Mouse (Mus musculus): Measurements from ENCODE around the gene Rgl2.

The Rgl2 gene

DNA sequence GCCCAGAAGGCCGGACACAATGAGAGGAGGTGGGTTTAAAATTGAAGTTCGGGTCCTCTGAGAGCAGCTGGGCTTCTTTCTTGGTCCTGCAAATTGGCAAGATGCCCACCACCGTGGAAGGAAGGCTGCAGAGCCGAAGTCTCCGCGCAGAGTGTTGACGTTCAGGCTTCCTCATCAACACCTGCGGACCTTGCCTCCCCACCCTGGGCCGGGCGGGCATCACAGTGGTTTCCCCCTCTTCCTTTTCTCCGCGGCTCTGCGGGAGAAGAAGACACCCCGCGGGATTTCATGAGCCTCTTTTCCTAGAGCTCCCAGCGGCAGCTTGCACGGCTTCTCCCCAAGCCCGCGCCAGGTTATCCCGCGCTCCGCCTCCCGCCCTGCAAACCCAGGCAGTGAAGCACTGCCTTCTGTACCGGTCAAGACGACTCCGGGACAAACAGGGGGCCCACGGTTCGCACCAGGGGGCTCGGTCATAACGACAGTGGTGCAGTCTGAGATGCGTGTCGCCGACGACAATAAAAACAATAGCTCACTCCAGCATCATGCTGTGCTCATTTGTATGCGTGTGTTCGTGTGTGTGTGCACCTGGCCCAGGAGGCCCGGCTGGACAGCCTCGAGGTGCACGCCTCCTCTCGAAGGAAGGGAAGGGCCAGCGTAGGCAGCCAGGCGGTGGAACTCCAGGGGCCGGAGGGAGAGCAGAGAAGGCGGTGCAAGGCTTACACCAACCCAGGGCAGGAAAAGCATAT is 20.8 kb upstream of the Rgl2 start:
- DNase-seq (ENCODE audit: low spot score), result peak; percentile 49

DNA sequence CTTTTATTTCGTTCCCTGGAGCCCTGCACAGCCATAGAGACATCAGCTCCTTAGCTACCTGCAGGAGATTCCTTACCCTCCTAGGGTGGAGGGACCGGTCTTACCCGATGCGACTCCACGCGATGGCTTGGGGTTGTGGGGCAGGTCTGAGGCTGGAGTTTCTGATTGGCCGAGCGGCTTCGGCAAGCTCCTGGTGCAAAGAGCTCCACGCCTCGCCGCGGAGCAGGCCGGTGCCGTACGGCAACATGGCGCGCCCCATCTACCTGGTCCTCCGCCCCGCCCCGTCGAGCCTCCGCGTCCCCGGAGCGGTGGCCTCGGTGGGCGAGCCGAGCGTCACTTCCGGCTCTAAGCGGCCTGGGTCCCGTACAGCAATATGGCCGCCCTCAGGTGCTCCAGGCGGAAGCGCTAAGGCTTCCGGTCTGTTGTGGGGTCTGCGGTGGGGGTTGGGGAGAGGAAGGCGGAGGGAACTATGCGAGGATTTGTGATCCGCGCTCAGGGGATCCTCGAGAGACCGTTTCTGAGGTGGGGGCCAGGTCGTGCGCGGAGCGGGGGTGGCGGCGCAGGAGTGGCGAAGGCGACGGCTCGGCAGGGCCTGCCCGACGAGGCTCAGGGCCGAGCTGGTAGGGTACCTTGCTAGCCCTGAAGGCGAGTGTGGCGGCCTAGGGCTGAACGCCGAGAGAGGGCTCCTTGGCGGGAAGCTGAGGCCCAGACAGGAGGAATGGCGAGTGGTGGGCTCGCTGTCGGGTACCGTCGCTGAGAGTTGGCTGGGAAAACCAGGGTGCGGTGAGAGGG is 20.1 kb upstream of the Rgl2 start, which contains the start of gene Daxx:
Daxx (plus strand) TSS at position 338 of the 792 bp plus-strand sequence.
- DNase-seq (ENCODE audit: low spot score), result peak; percentile 99

DNA sequence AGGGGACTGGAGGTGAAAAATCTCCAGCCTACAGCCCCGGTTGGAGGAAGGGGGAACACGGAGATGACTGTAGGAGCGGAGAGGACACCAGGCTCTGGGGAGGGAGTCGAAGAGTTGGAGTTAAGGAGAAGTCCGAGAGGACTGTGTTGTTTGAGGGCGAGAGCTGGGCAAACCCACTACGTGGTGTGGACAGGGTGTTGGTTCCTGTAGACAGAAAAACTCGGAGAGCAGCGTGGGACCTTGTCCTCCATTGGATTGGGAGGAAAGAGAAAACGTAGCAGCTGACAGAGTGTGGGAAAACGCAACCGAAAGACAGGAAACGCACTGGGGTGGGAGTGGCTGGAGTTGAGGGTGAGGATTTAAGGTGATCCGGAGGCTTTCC is 19.5 kb upstream of the Rgl2 start:
- no peak for DNase-seq (ENCODE audit: low spot score)

DNA sequence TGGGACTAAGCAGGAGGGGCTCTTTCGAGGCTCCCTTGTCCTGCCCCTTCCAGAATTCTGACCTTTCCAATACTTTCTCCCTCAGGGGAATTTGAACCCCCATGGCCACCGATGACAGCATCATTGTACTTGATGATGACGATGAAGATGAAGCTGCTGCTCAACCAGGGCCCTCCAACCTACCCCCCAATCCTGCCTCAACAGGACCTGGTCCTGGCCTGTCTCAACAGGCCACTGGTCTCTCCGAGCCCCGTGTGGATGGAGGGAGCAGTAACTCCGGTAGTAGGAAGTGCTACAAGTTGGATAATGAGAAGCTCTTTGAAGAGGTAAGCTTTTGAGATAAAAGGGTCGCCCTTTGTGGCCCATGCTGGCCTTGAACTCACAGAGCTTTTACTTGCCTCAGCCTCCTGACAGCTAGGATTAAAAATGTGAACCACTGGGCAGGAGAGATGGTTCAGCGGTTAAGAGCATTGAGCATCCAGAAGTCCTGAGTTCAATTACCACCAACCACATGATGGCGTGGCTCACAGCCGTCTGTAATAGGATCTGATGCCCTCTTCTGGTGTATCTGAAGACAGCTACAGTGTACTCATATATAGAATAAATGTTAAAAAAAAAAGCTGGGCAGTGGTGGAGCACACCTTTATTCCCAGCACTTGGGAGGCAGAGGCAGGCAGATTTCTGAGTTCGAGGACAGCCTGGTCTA is 18.8 kb upstream of the Rgl2 start:
- no peak for DNase-seq (ENCODE audit: low spot score)

DNA sequence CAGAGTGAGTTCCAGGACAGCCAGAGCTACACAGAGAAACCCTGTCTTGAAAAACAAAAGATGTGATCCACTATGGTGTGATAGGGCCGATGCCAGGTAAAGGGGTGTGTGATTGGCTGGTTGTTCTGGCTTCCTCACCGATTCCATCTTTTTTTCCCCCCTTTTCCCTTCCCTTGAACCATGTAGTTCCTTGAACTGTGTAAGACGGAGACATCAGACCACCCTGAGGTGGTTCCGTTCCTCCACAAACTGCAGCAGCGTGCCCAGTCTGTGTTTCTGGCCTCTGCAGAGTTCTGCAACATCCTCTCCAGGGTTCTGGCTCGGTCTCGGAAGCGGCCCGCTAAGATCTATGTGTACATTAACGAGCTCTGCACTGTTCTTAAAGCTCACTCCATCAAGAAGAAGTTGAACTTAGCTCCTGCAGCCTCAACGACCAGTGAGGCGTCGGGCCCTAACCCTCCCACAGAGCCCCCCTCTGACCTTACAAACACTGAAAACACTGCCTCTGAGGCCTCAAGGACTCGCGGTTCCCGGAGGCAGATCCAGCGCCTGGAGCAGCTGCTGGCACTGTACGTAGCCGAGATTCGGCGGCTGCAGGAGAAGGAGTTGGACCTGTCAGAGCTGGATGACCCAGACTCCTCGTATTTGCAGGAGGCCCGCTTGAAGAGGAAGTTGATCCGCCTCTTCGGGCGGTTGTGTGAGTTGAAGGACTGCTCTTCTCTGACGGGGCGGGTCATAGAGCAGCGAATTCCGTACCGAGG is 18.1 kb upstream of the Rgl2 start:
- no peak for DNase-seq (ENCODE audit: low spot score)

DNA sequence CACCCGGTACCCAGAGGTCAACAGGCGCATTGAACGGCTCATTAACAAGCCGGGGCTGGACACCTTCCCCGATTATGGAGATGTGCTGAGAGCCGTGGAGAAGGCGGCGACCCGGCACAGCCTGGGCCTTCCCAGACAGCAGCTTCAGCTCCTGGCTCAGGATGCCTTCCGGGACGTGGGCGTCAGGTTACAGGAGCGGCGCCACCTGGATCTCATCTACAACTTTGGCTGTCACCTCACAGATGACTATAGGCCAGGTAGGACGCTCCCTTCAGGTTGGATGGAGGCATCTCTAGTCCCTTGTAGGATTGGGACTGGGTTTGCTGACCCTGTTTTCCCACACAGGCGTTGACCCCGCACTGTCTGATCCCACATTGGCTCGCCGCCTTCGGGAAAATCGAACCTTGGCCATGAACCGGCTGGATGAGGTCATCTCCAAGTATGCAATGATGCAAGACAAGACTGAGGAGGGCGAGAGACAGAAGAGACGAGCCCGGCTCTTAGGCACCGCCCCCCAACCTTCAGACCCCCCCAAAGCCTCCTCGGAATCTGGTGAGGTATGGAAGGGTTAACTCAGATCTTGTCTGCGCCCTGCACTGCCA is 17.4 kb upstream of the Rgl2 start:
- no peak for DNase-seq (ENCODE audit: low spot score)

DNA sequence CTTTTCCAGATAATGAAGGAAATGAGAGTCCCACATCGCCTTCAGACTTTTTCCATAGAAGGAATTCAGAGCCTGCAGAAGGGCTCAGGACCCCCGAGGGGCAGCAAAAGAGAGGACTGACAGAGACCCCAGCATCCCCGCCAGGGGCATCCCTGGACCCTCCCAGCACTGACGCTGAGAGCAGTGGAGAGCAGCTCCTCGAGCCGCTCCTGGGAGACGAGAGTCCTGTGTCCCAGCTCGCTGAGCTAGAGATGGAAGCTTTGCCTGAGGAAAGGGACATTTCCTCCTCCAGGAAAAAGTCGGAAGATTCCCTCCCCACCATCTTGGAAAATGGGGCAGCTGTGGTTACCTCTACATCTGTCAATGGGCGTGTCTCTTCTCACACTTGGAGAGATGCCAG is 16.1 kb upstream of the Rgl2 start:
- no peak for DNase-seq (ENCODE audit: low spot score)

DNA sequence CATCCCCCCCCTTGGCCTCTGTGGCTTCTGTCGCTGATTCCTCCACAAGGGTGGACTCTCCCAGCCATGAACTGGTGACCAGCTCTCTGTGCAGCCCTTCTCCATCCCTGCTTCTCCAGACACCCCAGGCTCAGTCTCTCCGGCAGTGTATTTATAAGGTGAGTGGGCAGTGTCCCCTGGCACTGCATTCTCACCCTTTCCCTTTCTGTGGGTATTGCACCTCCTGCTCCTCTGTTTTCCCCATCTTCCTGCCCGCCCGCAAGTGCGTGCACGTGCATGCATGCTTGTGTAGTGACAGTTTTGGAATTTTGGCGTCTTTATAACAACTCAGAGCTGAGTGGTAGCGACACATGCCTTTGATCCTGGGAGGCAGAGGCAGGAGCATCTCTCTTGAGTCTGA is 15.4 kb upstream of the Rgl2 start:
- DNase-seq (ENCODE audit: low spot score), result no peak

DNA sequence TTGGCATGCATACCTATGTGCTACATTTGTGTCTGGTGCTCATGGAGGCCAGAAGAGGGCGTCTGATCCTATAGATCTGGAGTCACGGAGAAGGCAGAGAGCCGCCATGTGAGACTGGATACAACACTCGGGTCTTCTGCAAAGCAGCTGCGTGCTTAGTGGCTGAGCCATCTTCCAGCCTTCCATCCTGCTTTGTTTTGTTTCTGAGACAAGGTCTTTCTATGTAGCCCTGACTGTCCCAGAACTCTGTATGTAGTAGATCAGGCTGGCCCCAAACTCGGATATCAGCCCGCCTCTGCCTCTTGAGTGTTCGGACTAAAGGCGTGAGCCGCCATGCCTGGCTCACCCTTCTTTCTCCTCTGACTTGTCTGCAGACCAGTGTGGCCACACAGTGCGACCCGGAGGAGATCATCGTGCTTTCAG is 14.4 kb upstream of the Rgl2 start:
- DNase-seq (ENCODE audit: low spot score), result no peak

DNA sequence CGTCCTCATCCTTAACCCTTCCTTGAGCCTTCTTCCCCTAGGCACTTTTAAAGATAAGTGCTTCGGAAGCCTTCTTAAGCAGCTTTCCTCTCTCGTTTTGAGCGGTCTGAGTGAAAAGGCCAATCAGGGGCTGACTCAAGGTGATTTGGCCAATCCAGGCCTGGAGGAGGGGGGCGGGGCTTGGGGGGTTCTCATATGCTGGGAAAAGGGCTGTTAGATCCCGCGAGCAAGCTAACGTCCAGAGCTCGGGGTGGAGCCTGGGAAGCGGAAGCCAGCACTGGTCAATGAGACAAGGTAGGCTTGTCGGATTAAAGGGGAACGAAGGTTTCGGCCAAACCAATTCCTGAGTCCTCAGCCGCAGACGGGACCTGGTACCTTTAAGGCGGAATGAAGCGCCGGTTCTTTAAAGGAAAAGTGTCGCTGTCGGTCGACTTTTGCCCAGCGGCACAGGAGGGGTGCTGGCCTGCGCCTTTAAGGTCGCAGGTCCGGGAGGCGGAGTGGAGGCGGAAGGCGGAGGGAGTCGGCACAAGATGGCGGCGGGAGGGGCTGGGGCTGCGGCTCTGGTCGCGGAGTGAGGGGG is 13.6 kb upstream of the Rgl2 start, which contains the start of the genes Tapbp and Zbtb22:
Tapbp (plus strand) TSS at position 229 of the 580 bp plus-strand sequence.
Zbtb22 (plus strand) TSS at position 234 of the 580 bp plus-strand sequence.
- peak; percentile 87 for DNase-seq (ENCODE audit: low spot score)

DNA sequence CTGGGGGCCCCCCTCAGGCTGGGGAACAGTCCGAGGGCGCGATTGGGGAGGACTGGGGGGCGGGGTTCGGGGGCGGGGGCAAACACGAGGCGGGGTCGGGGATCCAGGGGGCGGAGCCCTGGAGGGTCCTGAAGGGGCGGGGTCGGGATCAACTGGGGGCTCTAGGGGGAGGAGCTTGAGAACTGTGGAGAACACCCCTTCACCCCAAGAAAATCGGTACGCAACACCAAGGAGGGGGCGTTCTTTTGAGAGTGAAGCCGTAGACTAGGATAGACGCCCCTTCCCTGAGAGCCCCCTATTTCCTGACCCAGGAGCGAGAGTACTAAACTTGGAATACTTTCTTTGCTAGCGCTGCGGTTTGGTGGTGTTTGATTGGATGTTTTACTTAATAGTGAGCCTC is 13.0 kb upstream of the Rgl2 start:
- no peak for DNase-seq (ENCODE audit: low spot score)

DNA sequence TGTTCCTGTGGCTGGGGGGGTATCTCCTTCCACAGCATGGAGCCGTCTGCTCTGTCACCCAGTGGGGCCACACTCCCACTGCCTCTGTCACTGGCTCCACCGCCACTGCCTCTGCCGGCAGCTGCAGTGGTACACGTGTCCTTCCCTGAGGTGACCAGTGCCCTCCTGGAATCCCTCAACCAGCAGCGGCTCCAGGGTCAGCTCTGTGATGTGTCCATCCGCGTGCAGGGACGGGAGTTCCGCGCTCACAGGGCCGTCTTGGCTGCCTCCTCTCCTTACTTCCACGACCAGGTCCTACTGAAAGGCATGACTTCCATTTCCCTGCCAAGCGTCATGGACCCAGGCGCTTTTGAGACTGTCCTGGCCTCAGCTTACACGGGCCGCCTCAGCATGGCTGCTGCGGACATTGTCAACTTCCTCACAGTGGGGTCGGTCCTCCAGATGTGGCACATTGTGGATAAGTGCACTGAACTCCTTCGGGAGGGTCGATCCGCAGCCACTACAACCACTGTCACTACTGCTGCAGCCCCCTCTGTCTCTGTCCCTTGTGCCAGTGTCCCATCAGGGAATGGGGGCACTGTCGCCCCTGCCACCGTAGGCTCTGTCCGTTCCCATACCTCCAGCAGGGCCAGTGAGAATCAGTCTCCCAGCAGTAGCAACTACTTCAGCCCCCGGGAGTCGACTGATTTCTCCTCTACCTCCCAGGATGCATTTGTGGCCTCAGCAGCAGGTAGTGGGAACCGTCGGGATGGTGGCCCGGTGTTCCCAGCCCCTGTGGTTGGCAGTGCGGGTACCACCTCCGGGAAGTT is 12.3 kb upstream of the Rgl2 start:
- no peak for DNase-seq (ENCODE audit: low spot score)

DNA sequence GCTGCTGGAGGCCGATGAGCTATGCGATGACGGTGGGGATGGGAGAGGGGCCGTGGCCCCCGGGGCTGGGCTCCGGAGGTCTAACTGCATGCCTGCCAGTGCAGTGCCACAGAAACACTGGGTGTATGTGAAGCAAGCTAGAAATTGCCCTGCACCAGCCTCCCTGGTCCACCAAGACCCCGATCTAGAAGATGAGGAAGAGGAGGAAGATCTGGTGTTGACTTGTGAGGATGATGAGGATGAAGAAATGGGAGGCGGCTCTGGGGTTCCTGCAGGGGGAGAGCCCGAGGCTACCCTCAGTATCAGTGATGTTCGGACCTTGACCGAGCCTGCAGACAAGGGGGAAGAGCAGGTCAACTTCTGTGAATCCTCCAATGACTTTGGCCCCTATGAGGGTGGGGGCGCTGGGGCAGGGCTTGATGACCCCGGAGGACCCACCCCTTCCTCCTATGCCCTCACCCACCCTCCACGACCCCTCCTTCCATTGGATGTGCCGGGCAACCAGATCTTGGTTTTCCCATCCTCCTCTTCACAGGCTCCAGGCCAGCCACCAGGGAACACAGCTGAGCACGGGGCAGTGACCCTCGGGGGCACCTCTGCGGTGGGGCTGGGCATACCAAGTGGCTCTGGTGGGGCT is 11.6 kb upstream of the Rgl2 start:
- no peak for DNase-seq (ENCODE audit: low spot score)

DNA sequence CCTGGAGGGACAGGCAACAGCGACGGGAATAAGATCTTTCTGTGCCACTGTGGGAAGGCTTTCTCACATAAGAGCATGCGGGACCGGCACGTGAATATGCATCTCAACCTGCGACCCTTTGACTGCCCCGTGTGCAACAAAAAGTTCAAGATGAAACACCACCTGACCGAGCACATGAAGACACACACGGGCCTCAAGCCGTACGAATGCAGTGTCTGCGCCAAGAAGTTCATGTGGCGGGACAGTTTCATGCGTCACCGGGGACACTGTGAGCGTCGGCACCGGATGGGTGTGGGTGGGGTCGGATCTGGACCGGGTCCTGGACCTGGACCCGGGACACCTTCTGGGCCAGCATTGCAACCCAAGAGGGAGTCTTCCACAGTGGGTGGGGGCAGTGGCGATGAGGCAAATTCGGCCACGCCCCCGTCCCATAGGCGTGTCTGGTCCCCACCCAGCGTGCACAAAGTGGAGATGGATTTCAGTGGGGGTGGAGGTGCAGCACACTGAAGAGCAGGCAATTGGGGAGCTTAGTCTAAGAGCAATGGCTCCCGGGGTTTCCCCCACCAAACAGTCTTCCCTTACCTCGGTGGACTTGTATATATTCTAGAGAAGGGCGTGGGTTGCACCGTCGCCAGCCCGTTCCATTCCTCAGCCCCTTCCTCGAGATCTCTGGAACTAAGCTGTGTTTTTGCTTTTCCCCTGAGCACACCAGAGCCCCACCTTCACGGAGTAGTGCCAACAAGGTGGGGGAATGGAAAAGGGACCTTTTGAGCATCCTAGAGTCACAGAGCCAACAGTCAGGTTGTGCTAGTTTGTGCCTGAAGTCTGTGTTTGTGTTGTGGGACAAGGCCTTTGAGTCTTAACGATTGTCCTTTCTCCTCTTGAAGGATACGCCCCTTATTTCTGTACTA is 10.8 kb upstream of the Rgl2 start:
- no peak for DNase-seq (ENCODE audit: low spot score)

DNA sequence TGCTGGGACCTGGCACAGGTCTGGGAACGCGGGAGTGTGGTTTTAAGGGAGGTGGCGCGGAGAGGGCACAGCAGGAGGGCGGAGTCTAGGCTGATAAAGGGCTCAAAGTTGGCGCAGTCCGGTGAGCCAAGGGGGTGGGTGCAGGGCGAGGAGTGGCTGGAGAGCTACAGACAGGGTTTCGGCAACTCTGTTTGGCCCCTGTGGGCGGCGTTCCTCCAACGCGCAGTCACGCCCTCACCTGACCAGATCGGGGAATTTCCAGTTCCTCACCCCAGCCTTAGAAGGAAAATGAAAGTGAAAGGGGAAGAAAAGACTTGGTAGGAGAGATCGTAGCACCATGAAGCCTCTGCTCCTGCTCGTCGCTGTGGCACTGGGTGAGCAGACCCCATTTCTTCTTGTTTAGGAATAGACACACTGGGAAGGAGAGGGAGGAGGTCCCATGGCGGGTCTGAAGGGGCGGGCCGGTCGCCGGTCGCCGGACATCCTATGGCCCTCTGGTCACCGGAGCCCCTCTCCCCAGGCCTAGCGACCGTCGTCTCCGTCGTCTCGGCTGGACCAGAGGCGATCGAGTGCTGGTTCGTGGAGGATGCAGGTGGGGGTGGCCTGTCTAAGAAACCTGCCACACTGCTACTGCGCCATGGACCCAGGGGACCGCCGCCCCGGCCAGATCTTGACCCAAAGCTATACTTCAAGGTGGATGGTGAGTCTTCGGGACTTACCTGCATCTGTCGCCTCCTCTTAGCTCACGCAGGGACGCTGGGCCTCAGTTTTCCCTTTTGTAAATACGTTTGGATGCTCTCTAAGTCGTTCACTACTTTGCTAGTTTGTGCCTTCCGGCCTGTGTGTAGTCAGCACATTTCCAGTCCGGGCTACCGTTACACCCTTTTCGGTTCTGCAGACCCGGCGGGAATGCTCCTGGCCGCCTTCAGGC is 9.7 kb upstream of the Rgl2 start:
- DNase-seq (ENCODE audit: low spot score), result peak; percentile 76

DNA sequence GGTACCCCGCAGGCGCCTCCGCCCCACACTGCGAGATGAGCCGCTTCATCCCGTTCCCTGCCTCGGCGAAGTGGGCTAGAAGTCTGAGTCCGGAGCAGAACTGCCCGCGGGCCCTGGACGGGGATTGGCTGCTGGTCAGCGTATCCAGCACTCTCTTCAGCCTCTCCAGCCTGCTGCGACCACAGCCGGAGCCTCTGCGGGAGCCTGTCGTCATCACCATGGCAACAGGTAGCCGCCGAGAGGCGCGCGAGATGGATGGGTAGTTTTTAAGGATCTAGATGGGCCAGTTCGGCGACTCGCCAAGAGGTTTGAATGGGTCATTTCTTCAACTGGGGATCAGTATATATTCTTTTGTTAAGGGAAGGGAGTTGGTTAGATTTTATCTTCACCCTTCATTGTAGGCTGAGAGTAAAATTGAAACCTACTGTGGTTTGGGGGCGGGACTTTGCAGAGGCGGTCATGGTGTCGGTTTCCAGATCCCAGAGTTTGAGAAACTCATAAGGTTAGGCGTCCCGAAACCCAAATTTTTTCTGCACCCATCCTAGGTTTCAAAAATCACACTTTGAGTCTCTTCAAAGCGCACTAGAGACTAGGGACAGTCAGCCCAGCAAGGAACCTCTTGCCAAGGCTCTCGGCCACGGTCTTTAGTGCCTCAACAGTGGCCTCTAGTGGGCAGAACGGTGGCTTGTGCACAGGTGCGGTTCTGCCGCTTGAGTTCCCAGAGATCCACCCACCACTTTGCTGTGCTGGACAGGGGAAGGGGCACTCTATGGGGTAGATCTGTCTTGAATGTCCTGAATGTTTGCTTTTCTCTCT is 8.9 kb upstream of the Rgl2 start:
- peak; percentile 80 for DNase-seq (ENCODE audit: low spot score)

DNA sequence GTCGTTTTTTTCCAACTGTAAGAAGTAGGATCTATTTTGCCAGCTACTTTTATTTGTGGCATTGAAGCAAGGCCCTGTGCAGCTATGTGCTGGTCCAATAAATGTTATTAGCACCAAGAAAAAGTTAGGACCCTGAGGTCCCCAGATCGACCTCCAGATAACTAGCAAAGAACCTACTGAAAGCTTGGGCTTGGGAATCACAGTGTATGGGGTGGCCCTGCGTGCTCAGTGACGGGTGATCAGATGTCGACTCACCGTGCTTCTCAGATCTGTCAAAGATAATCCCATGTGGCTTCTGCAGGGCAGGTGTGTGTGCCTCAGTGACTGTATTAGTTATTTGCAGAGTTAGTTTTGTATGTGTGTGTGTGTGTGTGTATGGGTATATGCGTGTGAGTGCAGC is 8.0 kb upstream of the Rgl2 start:
- no peak for DNase-seq (ENCODE audit: low spot score)

Data from ovary, postnatal 14 days (tissue).